Mouse (Mus musculus) lung, embryonic 16.5 days (tissue): ENCODE data around the gene Parp6. TPM values are rescaled to one million over a fixed set of nuclear protein-coding genes. Genes with fewer than 3 reads are reported as not detected.

Experiments used
- ATAC-seq: fragments of 200-750 bp; cut with Nextera tagmentation; 2 replicates; pipeline ENCODE4 v1.8.0; 2017; ENCODE audit warnings: low read depth, mild to moderate bottlenecking, moderate library complexity
- H3K27ac ChIP-seq: fragments of 300-500 bp; sonication (generic); 2 replicates; pipeline ENCODE4 v1.5.1; 2014; ENCODE audit warnings: mild to moderate bottlenecking, control low read depth, low read length
- H3K27me3 ChIP-seq: fragments of 300-500 bp; sonication (generic); 2 replicates; pipeline ENCODE4 v1.6.1; 2014; ENCODE audit warnings: low read depth, low read length, mixed read lengths; ENCODE audit not compliant: control insufficient read depth, insufficient read depth
- H3K36me3 ChIP-seq: fragments of 300-500 bp; sonication (generic); 2 replicates; pipeline ENCODE4 v1.6.1; 2014; ENCODE audit warnings: low read length; ENCODE audit not compliant: control insufficient read depth, insufficient read depth
- H3K4me1 ChIP-seq: fragments of 300-500 bp; sonication (generic); replicated peaks from 2 replicates; pipeline ENCODE4 v1.6.1; 2014; ENCODE audit warnings: low read length, mixed read lengths; ENCODE audit not compliant: control insufficient read depth, insufficient read depth
- H3K4me2 ChIP-seq: fragments of 300-500 bp; sonication (generic); 2 replicates; pipeline ENCODE4 v1.6.1; 2014; ENCODE audit warnings: low read depth, low read length, control low read depth
- H3K4me3 ChIP-seq: fragments of 300-500 bp; sonication (generic); 2 replicates; pipeline ENCODE4 v1.5.1; 2014; ENCODE audit warnings: mild to moderate bottlenecking, low read length, control low read depth
- H3K9ac ChIP-seq: fragments of 300-500 bp; sonication (generic); 2 replicates; pipeline ENCODE4 v1.6.1; 2014; ENCODE audit warnings: low read length, control low read depth
- H3K9me3 ChIP-seq: fragments of 300-500 bp; sonication (generic); 2 replicates; pipeline ENCODE4 v1.6.1; 2016; ENCODE audit warnings: low read length; ENCODE audit not compliant: control insufficient read depth
- whole genome bisulfite sequencing: fragments of 180-500 bp; shearing (Covaris S2); extraction: QIAGEN DNeasy Blood & Tissue Kit; methylation state at CpG from one replicate; pipeline ENCODE4 v1.1.7; 2014; 5-methylcytosine and 5-hydroxymethylcytosine counted together
- polyA plus RNA-seq: library from polyadenylated mRNA; unstranded; fragments of >200 nt; fragmentation: Nextera tagmentation; extraction: Ambion mirVana; gene quantifications from 2 replicates; pipeline ENCODE4 v1.2.1, GENCODE M21; 2015

Gene Parp6
- polyA plus RNA-seq, 1 experiment from 2014 or later, result 22.6 TPM

DNA sequence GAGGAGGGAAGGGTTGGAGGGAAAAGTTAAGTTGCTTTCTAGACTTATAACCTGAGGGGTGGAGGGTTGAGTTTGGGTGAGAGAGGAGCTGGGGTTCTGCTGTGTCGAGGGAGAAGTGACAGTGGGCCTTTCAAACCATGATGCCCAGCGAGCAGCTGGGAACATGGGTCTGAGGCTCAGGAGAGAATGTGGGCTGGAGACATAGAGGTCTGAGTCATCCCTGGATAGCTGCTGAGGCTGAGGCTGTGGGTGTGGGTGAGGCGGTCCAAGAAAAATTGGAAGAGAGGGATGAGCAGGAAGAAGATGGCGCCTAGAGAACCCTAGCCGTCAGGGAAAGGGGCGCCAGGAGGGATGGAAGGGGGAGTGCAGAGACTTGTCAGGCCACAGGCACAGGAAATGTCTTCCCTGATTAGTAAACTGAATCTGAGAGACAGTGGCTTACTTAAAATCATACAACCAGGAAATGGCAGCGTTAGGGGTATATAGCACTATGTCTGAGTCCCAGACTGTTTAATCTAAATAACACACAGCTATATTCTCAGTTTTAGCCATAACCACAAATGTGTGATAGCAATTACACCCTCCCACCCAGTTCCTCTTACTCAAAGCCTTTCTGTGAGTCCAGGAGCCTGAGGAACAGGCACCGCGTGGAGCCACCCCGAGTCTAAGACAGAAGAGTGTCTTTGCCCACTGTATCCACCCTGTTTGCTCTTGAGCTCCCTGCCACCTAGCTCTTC lies 27.2 kb upstream of the Parp6 start:
- Histone ChIP-seq H3K4me3 (no peak overlapping the region), H3K9ac (no peak overlapping the region), H3K4me1 (no peaks in the 10 kb centered on the region), H3K4me2 (no peak overlapping the region), H3K36me3 (no peaks in the 10 kb centered on the region), H3K27ac (no peak overlapping the region), H3K27me3 (no peaks in the 10 kb centered on the region; the same call in 1 of the 2 replicates), H3K9me3 (no peaks in the 10 kb centered on the region)
- 69% methylated on average over 10 of the region's 10 CpGs for WGBS
- no peak for ATAC-seq

DNA sequence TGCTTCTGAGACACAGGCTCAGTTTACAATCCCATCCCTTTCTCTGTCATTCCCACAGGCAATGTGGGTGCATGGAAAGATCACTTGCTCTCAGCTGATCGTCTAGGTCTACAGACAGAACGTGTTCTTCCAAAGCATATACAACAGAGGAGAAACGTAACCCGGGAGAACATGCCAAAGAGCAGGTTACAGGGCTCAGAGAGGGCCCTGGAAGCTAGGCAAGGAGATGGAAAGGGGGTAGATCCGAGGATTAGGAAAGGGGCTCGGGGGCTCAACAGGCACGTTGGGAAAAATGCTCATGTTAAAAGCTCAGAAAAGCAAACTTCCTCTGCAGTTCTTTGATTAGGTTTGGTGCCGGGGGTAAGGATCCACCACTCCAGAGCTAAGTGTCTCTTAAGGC lies 15.4 kb upstream of the Parp6 start:
- no peak overlapping the region for H3K4me3 ChIP-seq
- H3K4me2 ChIP-seq, result no peak overlapping the region
- no peaks in the 10 kb centered on the region for H3K4me1 ChIP-seq
- H3K36me3 ChIP-seq, result no peaks in the 10 kb centered on the region
- H3K9ac ChIP-seq, result no peak overlapping the region
- H3K27ac ChIP-seq, result no peak overlapping the region
- no peaks in the 10 kb centered on the region for H3K9me3 ChIP-seq
- WGBS, result 60% methylated on average over 8 of the region's 8 CpGs
- peaks cover 12% of the 10 kb centered on the region; the same call in 1 of the 2 replicates for H3K27me3 ChIP-seq
- no peak for ATAC-seq

DNA sequence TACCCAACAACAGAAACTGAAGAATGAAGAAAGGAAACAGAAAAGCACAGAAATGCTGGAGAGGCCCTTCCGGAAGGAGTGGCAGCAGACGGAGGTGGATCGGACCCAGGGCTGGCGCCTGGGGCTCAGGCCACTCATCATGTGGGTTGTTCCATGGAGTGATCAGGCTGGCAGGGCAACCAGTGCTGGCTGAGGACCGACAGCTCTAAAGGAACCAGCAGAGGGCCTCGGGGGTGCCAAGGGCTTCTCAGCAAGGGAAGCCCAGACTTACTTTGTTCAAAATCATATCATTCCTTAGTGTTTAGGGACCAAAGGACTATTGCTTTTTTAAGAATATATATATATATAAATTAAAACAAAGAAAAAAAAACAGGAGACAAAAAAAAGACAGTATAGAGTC lies 11.1 kb upstream of the Parp6 start:
- no peak for ATAC-seq
- 50% methylated on average over 6 of the region's 6 CpGs for WGBS
- Histone ChIP-seq H3K27ac (no peak overlapping the region), H3K27me3 (peaks cover 12% of the 10 kb centered on the region; the same call in 1 of the 2 replicates), H3K9me3 (no peaks in the 10 kb centered on the region), H3K4me1 (no peaks in the 10 kb centered on the region), H3K4me2 (no peak overlapping the region), H3K4me3 (no peak overlapping the region), H3K36me3 (no peaks in the 10 kb centered on the region), H3K9ac (no peak overlapping the region)

DNA sequence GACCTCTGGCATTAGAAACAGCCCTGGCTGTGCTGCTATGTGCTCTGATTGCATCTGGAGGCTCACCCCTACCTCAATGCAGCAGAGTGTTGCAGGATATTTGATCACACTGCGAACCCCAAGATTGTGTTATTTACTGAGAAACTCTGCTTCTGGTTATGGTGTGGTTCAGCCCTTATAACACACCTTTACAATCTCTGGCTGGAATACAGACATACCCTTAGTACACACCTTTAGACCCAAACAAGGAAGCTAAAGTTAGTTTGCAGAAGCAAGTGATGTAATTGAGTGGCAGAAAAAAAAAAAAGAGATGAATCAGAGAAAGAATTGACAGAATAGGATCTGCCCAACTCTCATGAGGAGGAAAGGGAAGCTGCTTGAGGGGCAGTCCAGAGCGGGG lies 6.1 kb upstream of the Parp6 start:
- H3K9me3 ChIP-seq, result no peaks in the 10 kb centered on the region
- no peaks in the 10 kb centered on the region for H3K4me1 ChIP-seq
- H3K9ac ChIP-seq, result no peak overlapping the region
- no peak for ATAC-seq
- H3K27ac ChIP-seq, result no peak overlapping the region
- WGBS, result 83% methylated on average over 2 of the region's 2 CpGs
- no peak overlapping the region for H3K4me3 ChIP-seq
- no peaks in the 10 kb centered on the region for H3K36me3 ChIP-seq
- no peaks in the 10 kb centered on the region for H3K27me3 ChIP-seq
- no peak overlapping the region for H3K4me2 ChIP-seq

DNA sequence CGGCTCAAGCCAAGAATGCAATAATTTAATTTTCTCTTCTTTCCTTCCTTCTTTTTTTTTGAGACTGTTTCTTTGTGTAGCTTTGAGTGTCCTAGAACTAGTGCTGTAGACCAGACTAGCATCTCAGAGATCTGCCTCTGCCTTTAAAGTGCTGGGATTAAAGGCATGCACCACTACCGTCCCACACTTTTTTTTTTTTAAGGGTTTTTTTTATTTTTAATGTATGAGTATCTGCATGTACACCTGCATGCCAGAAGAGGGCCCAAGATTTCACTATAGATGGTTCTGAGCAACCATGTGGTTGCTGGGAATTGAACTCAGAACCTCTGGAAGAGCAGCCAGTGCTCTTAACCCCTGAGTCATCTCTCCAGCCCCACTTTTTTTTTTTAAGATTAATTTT lies 1.3 kb upstream of the Parp6 start:
- 81% methylated on average over 2 of the region's 2 CpGs for WGBS
- H3K9me3 ChIP-seq, result no peaks in the 10 kb centered on the region

DNA sequence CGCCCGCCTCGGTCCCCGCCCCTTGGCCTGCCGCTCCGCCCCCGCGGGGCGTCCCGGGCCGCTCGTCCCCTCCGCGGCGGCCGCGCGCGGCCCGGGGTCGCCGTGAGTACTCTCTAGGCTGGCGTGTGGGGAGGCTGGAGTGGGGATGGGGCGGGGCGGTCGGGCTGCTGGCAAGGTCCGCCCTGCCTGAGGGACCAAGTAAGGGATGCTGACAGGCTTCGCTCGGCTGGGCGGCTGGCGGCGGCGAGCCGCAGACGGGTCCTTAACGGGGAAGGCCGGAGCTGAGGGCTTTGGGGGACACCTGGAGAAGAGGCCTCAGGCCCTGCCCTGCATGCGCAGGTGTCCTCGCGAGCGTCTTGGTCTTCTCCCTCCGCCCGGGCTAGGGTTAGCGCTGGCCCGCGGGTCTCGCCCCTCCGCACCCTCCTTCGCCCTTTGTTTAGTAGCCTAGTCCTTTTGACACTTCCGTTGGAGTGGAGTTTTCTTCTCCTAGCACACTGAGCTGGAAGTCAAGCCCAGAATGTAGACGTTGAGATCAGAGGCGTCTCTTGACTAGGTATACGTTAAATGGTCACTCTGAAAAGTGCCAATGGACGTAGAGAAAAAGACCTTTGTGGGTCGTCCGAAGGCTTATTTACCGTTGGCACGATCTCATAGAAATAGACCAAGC lies 356 bp downstream of the Parp6 start:
- peak; percentile 36; the same call in 1 of the 2 replicates for ATAC-seq

More for the DNA sequence above, 1.3 kb upstream of the Parp6 start:
- Histone ChIP-seq H3K27me3 (no peaks in the 10 kb centered on the region), H3K9ac (no peak overlapping the region), H3K4me1 (peaks cover 4% of the 10 kb centered on the region; the same call in 1 of the 2 replicates), H3K4me3 (no peak overlapping the region), H3K4me2 (no peak overlapping the region), H3K36me3 (no peaks in the 10 kb centered on the region), H3K27ac (no peak overlapping the region)
- ATAC-seq, result no peak

DNA sequence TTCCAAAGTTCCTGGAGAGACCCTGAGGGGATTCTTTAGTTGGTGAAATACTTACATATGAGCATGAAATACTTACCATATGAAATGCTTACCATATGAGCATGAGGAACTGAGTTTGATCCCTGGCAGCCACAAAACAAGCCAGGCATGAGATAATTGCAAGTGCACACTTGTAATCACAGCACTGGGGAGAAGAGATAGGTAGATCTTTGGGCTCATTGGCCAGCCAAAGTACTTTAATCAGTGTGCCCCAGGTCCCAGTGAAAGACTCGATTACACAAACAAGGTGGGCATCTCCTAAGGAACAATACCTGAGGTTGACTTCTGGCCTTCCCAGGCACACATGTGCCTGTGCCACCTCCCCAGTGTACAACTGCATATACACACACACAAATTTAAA lies 21.3 kb downstream of the Parp6 start:
- no peaks in the 10 kb centered on the region for H3K9me3 ChIP-seq
- WGBS, result 92% methylated on average over 1 of the region's 1 CpGs
- H3K4me3 ChIP-seq, result no peak overlapping the region
- no peaks in the 10 kb centered on the region for H3K4me1 ChIP-seq
- peaks cover 39% of the 10 kb centered on the region for H3K36me3 ChIP-seq
- H3K4me2 ChIP-seq, result no peak overlapping the region
- ATAC-seq, result no peak
- no peak overlapping the region for H3K9ac ChIP-seq
- H3K27ac ChIP-seq, result no peak overlapping the region
- H3K27me3 ChIP-seq, result no peaks in the 10 kb centered on the region

More for the DNA sequence above, 356 bp downstream of the Parp6 start:
- Histone ChIP-seq H3K9ac (peak overlapping the region; percentile 92), H3K4me3 (peak overlapping the region; percentile 89), H3K9me3 (no peaks in the 10 kb centered on the region), H3K27me3 (no peaks in the 10 kb centered on the region), H3K36me3 (peaks cover 2% of the 10 kb centered on the region; the same call in 1 of the 2 replicates), H3K4me1 (peaks cover 4% of the 10 kb centered on the region; the same call in 1 of the 2 replicates), H3K27ac (peak overlapping the region; percentile 97), H3K4me2 (peak overlapping the region; percentile 66)
- WGBS, result under 1% methylated on average over 44 of the region's 58 CpGs

DNA sequence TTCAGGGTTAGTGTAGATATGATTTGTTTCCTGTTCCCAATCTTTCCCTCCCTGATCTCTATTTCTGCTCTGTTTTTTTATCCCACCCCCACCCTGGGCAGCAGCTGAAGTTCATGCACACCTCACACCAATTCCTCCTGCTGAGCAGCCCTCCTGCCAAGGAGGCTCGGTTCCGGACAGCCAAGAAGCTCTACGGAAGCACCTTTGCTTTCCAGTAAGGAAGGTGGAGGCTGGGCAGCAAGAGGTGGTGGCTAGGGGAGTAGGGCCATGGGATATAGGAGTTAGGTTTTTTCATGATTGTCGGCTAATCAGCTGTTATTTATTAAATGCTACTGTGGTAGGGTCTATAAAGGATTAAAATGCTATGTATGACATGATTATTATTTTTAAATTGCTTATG lies 22.9 kb downstream of the Parp6 start:
- H3K9ac ChIP-seq, result no peak overlapping the region
- no peak overlapping the region for H3K4me3 ChIP-seq
- no peaks in the 10 kb centered on the region for H3K27me3 ChIP-seq
- H3K4me1 ChIP-seq, result no peaks in the 10 kb centered on the region
- ATAC-seq, result no peak
- no peak overlapping the region for H3K27ac ChIP-seq
- H3K4me2 ChIP-seq, result no peak overlapping the region
- H3K9me3 ChIP-seq, result no peaks in the 10 kb centered on the region
- WGBS, result 94% methylated on average over 4 of the region's 4 CpGs
- peaks cover 31% of the 10 kb centered on the region for H3K36me3 ChIP-seq

DNA sequence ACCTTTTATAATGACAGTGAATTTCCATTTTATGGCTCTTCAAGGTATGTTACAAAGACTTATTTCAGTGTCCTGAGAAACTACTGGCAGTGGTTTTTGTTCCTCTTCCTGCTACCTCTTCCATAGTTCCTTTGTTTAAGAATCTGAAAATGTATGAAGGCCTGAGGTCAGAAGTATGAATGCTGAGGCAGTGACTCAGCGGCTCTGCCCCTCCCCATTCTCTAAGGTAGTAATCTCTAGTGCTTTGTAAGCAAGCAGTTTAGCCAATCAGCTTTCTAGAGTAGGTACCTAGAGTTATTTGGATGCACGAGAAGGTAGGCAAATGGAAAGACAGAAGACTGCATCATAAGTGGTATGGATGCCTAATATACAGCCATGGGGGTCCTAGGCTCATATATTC lies 24.2 kb downstream of the Parp6 start:
- no peak overlapping the region for H3K4me2 ChIP-seq

More for the DNA sequence above, 24.2 kb downstream of the Parp6 start:
- Histone ChIP-seq H3K9me3 (no peaks in the 10 kb centered on the region), H3K27me3 (no peaks in the 10 kb centered on the region), H3K27ac (no peak overlapping the region), H3K36me3 (peaks cover 22% of the 10 kb centered on the region), H3K4me3 (no peak overlapping the region), H3K4me1 (no peaks in the 10 kb centered on the region), H3K9ac (no peak overlapping the region)
- WGBS, result 70% methylated on average over 2 of the region's 2 CpGs
- no peak for ATAC-seq
